Mouse (Mus musculus): ENCODE data around the gene Ccdc116. TPM values are rescaled to one million over a fixed set of nuclear protein-coding genes. Genes with fewer than 3 reads are reported as not detected.
A peak's percentile ranks its signal among the peaks of the same experiment; 100 is the strongest.

Gene Ccdc116
- total RNA-seq (2014; rRNA removed) (9.0 and 9.6 TPM in 2 replicates), polyA plus RNA-seq (2015; fragmentation: Nextera tagmentation; extraction: Ambion mirVana) (4.3 and 4.4 TPM in 2 replicates)

DNA sequence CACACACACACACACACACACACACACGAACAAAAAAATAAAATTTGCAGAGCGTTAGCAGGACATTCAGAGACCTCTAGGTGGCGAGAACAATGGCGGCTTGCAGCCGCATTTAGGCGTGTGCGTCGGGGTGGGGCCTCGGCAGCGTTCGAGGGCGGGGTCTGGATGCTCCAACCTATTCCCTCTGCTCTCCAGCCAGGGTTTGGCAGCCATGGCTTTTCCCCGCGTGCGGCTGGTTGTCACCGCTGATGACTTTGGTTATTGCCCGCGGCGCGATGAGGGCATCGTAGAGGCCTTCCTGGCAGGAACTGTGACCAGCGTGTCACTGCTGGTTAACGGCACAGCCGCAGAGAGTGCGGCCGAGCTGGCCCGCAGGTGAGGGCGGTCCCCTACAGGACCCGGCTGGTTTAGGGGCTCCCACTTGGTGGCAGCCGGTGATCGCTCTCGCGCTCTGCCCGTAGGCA is at the start of gene Ccdc116:
TSS of gene Ccdc116 (minus strand) at position 458 of the 464 bp plus-strand sequence.
- peak; percentile 81 for TF ChIP-seq CTCF (IDR thresholded peaks at IDR 0.05)
- DNase-seq (ENCODE audit: low spot score) (peak; percentile 95), ATAC-seq (ENCODE audit: low FRiP score) (peak; percentile 88)
- no peaks in the 10 kb centered on the region; the same call in 1 of the 2 replicates for H3K36me3 ChIP-seq (ENCODE audit: insufficient read depth, low read length)
- H3K27ac ChIP-seq (ENCODE audit: low read depth, low read length), result peak within 1 kb of the TSS; percentile 80
- peak within 1 kb of the TSS; percentile 68 for H3K4me3 ChIP-seq (ENCODE audit: low read depth, low read length)
- H3K4me1 ChIP-seq (ENCODE audit: insufficient read depth, low read length), result peaks cover 3% of the 10 kb centered on the region; the same call in 1 of the 2 replicates
- H3K9me3 ChIP-seq (ENCODE audit: low read length), result no peaks in the 10 kb centered on the region
- H3K9ac ChIP-seq (replicated peaks; ENCODE audit: low read length, poor library complexity, severe bottlenecking), result peak within 1 kb of the TSS; percentile 77
- H3K4me2 ChIP-seq (ENCODE audit: low read depth, low read length, poor library complexity, severe bottlenecking), result peak within 1 kb of the TSS; percentile 88
- WGBS, result under 1% methylated on average over 34 of the region's 34 CpGs
- no peaks in the 10 kb centered on the region for H3K27me3 ChIP-seq (ENCODE audit: insufficient read depth, low read length)

- Histone ChIP-seq H3K27me3 (ENCODE audit: insufficient read depth, low read length) (no peaks in the 10 kb centered on the region), H3K4me1 (ENCODE audit: insufficient read depth, low read length) (no peaks in the 10 kb centered on the region), H3K9ac (replicated peaks; ENCODE audit: low read length, poor library complexity, severe bottlenecking) (no peak overlapping the region), H3K9me3 (ENCODE audit: low read length) (no peaks in the 10 kb centered on the region), H3K4me3 (ENCODE audit: low read depth, low read length) (no peak overlapping the region), H3K27ac (ENCODE audit: low read depth, low read length) (no peak overlapping the region), H3K36me3 (ENCODE audit: insufficient read depth, low read length) (no peaks in the 10 kb centered on the region), H3K4me2 (ENCODE audit: low read depth, low read length, poor library complexity, severe bottlenecking) (no peak overlapping the region)
- WGBS, result 97% methylated on average over 4 of the region's 4 CpGs
- DNase-seq (ENCODE audit: low spot score) (no peak), ATAC-seq (ENCODE audit: low FRiP score) (no peak)
- TF ChIP-seq CTCF (IDR thresholded peaks at IDR 0.05), result no peak
These were observed 46.8 kb upstream of the Ccdc116 start for GRCm38 (mm10) chr16:17193823-17194222.

- Histone ChIP-seq H3K9me3 (ENCODE audit: low read length) (no peaks in the 10 kb centered on the region), H3K27ac (ENCODE audit: low read depth, low read length) (no peak overlapping the region), H3K4me1 (ENCODE audit: insufficient read depth, low read length) (no peaks in the 10 kb centered on the region), H3K4me2 (ENCODE audit: low read depth, low read length, poor library complexity, severe bottlenecking) (no peak overlapping the region), H3K36me3 (ENCODE audit: insufficient read depth, low read length) (0 out of 2 replicates have a peak, but pooled peaks cover 3% of the 10 kb centered on the region), H3K27me3 (ENCODE audit: insufficient read depth, low read length) (no peaks in the 10 kb centered on the region), H3K4me3 (ENCODE audit: low read depth, low read length) (no peak overlapping the region), H3K9ac (replicated peaks; ENCODE audit: low read length, poor library complexity, severe bottlenecking) (no peak overlapping the region)
- no peak for TF ChIP-seq CTCF (IDR thresholded peaks at IDR 0.05)
- ATAC-seq (ENCODE audit: low FRiP score) (no peak), DNase-seq (ENCODE audit: low spot score) (no peak)
These were observed 38.4 kb upstream of the Ccdc116 start for GRCm38 (mm10) chr16:17185475-17185874.

- 75% methylated on average over 3 of the region's 3 CpGs for WGBS
- H3K36me3 ChIP-seq (ENCODE audit: insufficient read depth, low read length), result 0 out of 2 replicates have a peak, but pooled peaks cover 3% of the 10 kb centered on the region
- H3K4me3 ChIP-seq (ENCODE audit: low read depth, low read length), result no peak overlapping the region
- H3K27me3 ChIP-seq (ENCODE audit: insufficient read depth, low read length), result no peaks in the 10 kb centered on the region
- H3K4me1 ChIP-seq (ENCODE audit: insufficient read depth, low read length), result no peaks in the 10 kb centered on the region
- no peak for ATAC-seq (ENCODE audit: low FRiP score)
- TF ChIP-seq CTCF (IDR thresholded peaks at IDR 0.05), result no peak
- no peaks in the 10 kb centered on the region for H3K9me3 ChIP-seq (ENCODE audit: low read length)
- DNase-seq (ENCODE audit: low spot score), result no peak
- H3K27ac ChIP-seq (ENCODE audit: low read depth, low read length), result no peak overlapping the region
- no peak overlapping the region for H3K4me2 ChIP-seq (ENCODE audit: low read depth, low read length, poor library complexity, severe bottlenecking)
- no peak overlapping the region for H3K9ac ChIP-seq (replicated peaks; ENCODE audit: low read length, poor library complexity, severe bottlenecking)
These were observed 36.0 kb upstream of the Ccdc116 start for GRCm38 (mm10) chr16:17183003-17183402.

- no peaks in the 10 kb centered on the region for H3K4me1 ChIP-seq (ENCODE audit: insufficient read depth, low read length)
- H3K36me3 ChIP-seq (ENCODE audit: insufficient read depth, low read length), result 0 out of 2 replicates have a peak, but pooled peaks cover 3% of the 10 kb centered on the region
- H3K4me2 ChIP-seq (ENCODE audit: low read depth, low read length, poor library complexity, severe bottlenecking), result no peak overlapping the region
- no peaks in the 10 kb centered on the region for H3K27me3 ChIP-seq (ENCODE audit: insufficient read depth, low read length)
- H3K4me3 ChIP-seq (ENCODE audit: low read depth, low read length), result no peak overlapping the region
- H3K9me3 ChIP-seq (ENCODE audit: low read length), result no peaks in the 10 kb centered on the region
- WGBS, result 83% methylated on average over 2 of the region's 2 CpGs
- no peak for ATAC-seq (ENCODE audit: low FRiP score)
- no peak overlapping the region for H3K27ac ChIP-seq (ENCODE audit: low read depth, low read length)
- H3K9ac ChIP-seq (replicated peaks; ENCODE audit: low read length, poor library complexity, severe bottlenecking), result no peak overlapping the region
- no peak for TF ChIP-seq CTCF (IDR thresholded peaks at IDR 0.05)
- no peak for DNase-seq (ENCODE audit: low spot score)
These were observed 35.1 kb upstream of the Ccdc116 start for GRCm38 (mm10) chr16:17182136-17182535.

DNA sequence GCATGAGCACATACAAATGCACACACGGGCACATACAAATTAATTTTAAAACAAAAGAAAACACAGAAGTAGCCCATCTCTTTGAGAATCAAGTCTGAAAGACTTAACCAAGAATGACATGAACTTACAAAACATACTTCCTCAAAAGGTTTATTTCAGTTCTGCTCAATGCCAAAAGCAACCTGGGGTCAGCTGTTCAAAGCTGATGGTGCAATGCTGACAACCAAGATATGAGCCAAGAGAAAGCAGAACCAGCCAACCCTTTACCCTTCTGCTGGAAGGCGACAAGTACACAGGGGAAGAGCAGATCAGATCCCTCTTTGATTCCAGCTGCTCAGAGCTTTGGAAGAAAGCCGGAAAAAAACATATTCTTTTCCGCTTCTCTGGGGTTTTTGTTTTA is 34.4 kb upstream of the Ccdc116 start:
- ATAC-seq (ENCODE audit: low FRiP score) (no peak), DNase-seq (ENCODE audit: low spot score) (no peak)
- H3K9ac ChIP-seq (replicated peaks; ENCODE audit: low read length, poor library complexity, severe bottlenecking), result no peak overlapping the region
- WGBS, result 78% methylated on average over 4 of the region's 4 CpGs
- no peak for TF ChIP-seq CTCF (IDR thresholded peaks at IDR 0.05)
- no peaks in the 10 kb centered on the region for H3K9me3 ChIP-seq (ENCODE audit: low read length)
- H3K4me2 ChIP-seq (ENCODE audit: low read depth, low read length, poor library complexity, severe bottlenecking), result no peak overlapping the region
- H3K36me3 ChIP-seq (ENCODE audit: insufficient read depth, low read length), result no peaks in the 10 kb centered on the region
- no peaks in the 10 kb centered on the region for H3K4me1 ChIP-seq (ENCODE audit: insufficient read depth, low read length)
- no peaks in the 10 kb centered on the region for H3K27me3 ChIP-seq (ENCODE audit: insufficient read depth, low read length)
- H3K27ac ChIP-seq (ENCODE audit: low read depth, low read length), result no peak overlapping the region
- H3K4me3 ChIP-seq (ENCODE audit: low read depth, low read length), result no peak overlapping the region
